Mouse (Mus musculus): ENCODE data around the gene Fam122a. TPM values are rescaled to one million over a fixed set of nuclear protein-coding genes. Genes with fewer than 3 reads are reported as not detected.
A peak's percentile ranks its signal among the peaks of the same experiment; 100 is the strongest.

Fam122a gene
- total RNA-seq (2022) = 10 to 100 TPM; 22.1 to 33.4 (median 28.1) TPM

DNA sequence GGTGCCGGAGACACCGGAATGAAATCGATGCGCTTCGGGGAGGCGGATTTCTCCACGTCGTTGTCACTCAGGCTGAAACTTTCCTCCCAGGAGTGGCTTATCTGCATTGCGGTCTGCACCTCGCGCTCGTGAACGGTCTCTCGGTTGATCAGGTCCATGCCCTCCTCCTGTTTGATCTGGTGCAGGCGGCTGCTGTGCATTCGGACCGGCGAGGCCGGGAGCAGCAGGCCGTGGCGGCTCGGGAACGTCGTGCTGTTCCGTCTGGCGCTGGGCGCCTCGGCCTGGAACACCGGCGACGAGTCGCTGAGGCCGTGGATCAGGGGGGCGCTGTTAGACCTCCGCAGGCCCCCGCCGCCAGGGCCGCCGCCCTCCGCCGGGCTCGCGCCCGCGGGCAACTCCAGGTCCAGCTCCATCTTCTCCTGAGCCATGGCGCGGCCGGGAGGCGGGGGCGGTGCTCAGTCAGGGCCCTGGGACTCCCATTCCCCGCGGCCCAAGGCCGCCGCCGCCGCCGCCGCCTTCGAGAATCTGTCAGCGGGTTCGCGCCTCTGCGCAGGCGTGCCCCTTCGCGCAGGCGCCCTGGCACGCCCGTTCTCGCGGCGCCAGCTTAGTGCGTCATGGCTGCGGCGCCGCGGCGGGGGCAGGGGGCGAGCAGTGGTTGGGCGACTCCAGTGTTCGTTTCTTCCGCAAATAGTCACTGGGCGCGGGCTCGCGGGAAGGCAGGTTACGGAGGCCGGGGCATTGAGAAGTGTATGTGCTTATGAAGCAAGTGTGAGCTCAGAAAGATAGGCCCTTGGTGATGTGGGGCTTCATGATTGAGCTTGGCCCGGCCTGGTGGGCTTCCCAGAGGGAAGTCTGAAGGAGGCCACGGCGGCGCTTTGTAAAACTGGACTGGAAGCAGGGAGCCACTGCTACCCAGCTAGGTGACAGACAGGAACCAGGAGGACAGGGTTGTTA is at the start of gene Fam122a:
Gene Fam122a (minus strand): TSS at position 428 of the 954 bp plus-strand sequence.
- DNase-seq (ENCODE audit: low spot score in 2 of 2) = peak; percentile 78 to 85

DNA sequence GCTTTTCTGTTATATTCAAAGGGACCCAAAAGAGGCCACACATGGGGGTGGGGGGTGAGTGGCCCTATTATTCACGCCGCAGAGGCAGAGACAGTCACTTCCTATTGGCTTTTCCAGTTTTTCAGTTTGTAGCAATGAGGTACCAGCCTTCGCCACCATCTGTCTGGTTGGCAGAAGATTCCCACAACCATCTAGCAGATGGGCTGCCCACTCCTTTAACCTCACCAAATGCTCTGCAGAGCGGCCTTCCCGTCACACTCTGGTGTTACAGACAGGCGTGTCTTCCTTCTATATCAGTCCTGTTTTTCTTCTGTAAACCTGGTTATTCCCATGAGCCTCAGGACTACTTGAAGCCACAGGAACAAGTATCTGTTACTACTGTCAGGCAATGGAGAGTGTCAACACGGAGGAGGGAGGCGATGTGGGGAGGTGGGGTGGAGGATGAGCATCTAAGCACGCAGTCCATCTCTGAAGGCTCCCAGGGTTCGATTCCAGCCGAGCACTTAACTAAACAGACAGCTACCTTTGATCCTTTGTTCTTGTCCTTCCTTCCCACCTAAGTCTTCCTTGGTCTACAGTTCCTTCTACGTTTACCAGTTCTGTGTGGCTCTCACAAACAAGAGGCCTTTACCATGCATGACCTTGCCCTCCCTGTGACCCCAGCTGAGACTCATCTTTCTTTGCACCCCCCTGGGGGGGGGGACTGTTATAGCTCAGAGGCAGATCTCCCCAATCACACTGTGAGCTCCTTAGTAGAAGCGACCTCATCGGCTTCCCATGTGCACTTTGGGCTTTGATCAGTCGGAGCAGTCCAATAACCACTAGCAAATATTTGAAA is 46.5 kb upstream of the Fam122a start:
- no peak for DNase-seq (ENCODE audit: low spot score in 2 of 2)

DNA sequence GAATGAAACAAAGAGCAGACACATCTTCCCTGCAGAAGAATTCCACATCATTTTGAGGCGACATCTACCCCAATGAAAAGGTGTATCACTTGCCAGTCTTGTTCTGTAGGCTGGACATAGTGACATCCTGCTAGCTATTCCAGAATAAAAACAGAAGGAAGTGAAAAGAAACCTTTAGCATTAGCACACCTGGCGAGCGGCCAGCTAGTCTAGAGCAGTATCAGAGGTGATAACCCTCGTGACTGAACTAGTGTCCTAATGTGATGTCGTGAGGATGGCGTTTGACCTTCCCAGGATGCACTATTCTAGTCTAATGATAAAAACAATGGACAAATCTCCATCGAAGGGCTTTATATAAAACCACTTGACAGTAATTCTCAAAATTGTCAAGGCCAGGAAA is 44.8 kb upstream of the Fam122a start:
- DNase-seq (ENCODE audit: low spot score in 2 of 2) = no peak

DNA sequence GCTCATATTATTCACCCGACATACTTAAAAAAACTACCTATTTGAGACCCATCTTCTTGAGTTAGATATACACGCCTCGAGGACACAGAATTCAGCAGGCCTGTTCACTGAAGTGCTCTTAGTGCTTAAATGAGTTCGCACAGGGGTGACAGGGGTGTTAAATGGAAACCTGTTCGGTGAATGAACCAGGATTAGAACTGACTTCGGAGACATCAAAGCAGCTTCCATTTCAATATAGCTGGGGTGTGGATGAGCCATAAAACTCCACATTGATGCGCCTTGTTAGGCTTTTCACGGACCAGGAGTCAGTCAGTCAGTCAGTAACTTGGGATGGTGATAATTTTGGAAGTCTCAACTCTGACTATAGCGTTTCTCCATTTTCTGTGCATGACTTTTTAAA is 44.0 kb upstream of the Fam122a start:
- no peak for DNase-seq (ENCODE audit: low spot score in 2 of 2)

DNA sequence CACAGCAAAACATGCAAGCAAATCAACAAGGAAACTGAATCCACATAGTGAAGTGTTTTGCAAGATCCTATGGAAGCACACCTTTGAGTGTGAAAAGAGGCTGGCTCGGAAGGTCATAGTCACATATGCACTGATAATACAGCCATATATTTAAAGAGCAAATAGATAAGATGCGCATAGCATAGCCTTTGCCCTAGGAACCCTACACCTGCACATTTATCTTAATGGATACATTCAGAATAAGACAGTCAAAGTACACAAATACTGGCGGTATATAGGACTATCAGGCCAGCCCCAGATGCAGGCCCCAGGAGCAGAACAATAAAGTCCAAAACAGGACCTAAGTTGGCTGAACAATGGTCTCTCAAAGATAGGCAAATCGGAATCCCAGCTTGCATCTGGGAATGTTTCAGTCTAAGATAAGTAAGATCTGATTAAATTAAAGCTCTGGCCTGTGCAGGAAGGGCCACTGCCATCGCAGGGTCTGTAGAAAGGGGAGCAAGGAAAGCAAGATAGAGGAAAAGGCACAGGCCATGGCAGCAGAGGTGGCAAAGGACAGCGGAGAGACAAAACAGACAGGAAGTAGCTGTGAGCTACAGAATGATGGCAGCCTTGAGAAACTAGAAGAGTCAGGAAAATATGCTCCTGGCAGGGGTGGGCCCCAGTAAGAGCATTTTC is 42.7 kb upstream of the Fam122a start:
- DNase-seq (ENCODE audit: low spot score in 2 of 2) = no peak

DNA sequence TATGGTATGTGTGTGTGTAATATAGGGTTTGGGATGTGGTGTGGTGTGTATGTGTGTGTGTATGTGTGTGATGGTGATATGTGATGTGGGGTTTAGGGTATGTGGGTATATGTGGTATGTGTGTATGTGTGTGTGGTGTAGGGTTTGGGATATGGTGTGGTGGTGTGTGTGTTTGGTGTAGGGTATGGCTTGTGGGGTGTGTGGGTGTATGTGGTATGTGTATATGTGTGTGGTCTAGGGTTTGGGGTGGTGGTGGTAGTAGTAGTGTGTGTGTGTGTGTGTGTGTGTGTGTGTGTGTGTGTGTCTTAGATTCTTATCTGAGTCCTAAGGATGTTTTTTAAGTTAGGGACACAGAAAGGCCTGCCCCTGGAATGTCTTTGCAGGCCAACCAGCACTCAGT is 41.2 kb upstream of the Fam122a start:
- no peak for DNase-seq (ENCODE audit: low spot score in 2 of 2)

DNA sequence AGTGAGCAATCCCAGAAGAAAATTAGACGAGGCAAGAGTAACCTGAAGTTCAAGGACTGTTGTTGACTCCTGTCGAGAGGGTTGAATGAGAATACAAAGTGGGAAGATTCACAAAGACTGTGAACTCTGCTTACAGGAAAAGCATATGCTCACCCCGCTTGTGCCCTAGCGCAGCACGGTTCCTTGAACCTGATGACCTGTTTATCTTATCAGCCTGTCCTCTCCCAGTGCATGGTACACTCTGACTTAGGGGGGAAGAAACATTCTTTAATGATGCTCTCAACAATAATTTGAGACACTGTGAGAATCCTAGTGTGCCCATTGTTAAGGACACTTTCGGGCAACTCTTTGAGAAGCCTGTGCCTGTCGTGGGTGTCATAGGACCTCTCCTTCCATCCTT is 39.9 kb upstream of the Fam122a start:
- DNase-seq (ENCODE audit: low spot score in 2 of 2) = no peak

DNA sequence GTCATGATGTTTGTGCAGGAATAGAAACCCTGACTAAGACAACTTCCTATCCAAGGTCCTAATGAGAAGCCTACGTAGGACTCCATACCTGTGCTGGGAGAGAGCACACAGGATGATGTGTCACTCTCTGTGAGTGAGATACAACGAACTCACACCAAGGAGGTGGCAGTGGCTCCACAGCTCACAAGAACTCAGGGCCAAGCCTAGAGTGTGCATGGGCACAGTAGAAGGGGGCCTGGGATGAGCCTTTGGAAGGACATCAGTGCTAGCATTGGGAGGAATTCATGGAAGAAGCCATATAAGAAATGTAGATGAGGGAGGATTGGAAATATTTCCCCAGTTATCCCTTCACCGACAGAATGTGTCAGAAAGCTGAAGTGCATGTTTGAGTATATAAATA is 38.8 kb upstream of the Fam122a start:
- DNase-seq (ENCODE audit: low spot score in 2 of 2) = no peak

DNA sequence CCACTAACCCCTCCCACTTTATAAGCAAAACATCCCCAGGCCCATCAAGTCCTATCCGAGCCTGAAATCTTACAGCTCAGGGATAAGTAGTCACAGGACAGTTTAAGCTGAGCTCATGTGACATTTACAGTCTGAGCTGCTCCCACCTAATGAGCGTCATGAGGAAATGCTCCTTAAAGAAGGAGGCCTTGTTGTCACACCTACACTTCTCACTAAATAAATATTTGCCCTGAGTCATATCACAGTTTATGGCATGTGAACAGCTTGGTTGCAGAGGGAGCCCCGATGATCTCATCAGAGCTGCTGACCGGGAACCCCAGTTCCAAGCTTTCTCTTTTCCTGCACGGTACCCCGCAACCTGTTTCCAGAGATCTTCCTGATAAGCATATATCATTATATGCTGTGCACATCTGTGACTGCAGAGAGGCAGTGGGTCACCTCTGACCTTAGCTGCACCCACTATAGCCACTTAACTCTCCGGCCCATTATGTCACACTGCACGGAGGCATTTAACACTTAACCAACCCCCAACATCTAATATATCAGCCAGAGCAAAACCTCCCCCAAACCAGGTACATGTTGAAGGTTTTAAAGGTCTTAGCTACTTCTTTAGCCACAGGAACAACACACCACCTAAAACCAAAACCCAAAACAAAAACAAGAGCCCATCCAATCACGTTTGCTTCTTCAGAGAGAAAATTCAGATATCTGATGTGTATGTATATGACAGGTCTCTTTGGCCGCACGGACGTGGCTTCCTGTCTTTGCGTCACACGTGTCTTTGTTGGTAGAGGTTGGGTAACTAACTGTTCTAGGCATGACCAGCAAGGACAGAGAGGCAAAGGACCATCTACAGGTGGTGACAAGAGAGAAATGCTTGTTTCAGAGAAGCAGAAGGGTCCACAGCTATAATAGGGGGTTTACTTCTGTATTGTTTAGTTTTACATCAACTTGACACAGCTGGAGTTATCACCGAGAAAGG is 37.8 kb upstream of the Fam122a start:
- no peak for DNase-seq (ENCODE audit: low spot score in 2 of 2)

DNA sequence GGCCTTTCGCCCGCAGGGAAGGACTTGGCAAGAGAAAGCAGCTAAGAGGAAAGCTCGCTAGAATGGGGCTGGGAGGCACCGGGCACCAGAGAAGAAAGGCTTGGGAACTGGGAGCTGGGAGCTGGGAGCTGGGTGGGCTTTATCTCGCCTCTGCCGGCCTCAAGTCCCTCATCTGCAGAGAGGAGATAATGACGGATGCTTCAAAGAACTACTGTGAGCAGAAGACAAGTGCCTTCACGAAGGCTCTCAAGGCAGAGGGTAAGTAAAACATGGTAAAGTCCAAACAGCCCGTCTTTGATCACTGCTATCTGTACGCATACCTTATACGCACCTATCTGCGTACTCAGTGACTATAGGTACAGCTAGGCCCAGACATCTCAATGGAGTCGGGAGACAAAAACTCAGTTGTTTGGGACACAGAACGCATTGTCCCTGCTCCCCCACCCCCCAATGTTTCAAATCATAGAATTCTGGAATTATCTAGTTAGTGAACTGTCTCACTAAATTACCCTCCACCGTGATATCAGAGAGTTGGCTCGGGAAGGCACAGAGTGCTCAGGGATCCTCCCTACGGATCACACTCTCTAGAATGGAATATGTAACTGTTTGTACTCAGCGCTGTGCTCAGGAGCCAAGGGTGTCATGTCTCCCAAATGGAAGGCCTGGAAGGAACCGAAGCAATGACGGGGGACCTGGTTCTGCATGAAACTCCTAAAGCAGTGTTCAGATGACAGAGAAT is 36.1 kb upstream of the Fam122a start:
- DNase-seq (ENCODE audit: low spot score in 2 of 2) = no peak

DNA sequence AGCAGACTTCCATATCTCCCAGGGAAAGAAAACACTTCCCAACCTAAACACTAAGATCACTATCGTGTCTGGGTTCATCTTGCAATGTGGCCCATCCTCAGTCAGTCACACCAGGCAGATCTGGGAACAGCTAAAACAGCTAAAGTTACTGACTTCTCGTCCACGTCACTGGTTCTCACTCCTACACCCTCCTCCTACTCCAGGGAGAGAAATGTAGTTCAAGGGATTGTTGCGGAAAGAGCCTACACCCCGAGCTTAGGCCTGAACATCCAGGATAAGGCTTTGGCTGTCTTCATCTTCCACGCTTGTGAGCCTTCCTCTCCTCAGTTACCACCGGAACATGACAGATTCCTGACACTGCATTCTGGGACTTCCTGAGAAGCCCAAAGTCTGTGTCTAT is 34.8 kb upstream of the Fam122a start:
- no peak for DNase-seq (ENCODE audit: low spot score in 2 of 2)

DNA sequence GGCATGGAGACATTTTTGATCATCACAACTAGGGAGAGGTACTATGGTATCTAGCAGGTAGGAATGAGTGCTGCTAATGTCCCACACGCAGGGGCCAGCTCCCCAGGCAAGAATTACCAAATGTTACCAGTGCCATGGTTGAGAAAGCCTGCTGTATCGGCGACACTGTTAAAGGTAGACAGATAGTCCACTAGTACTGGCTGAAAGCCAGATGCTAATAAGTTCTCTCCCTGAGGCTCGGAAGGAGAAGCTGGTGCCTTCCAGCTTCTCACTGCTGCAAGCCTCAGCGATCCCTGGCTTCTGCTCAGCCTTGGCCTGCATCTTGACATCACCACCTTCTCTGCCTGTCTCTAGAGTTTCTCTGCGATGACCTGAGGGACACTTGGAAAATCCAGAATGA is 32.2 kb upstream of the Fam122a start:
- no peak for DNase-seq (ENCODE audit: low spot score in 2 of 2)

DNA sequence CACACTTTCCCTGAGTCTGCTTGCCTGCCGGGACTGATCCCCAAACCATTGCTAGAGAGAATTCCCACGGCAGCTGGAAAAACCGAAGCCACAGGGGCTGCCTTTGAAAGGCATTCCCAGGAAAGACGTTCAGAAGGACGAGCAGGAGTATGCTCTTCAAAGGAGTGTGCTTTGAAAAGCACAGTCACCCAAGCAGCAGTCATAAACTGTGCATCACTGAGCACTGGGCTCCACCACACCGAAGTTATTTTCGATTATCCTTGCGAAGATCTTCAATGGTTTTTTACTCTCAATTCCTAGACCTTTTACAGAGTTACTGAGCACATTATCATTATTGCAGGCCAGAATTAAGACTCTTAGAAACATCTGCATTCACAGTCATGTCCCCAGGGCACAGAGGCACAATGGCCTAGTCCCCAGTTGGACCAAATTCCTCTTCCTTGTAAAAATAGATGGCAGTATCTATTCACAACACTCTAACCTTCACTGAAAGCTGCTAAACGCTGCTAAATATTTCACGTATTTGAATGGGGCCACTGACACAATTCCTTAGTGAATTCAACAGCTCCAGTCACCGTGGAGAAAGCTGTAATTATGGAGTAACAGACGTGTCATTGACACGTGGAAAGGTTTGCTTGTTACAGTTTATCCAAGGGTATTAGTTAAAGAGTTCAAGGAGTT is 31.1 kb upstream of the Fam122a start:
- DNase-seq (ENCODE audit: low spot score in 2 of 2) = no peak

DNA sequence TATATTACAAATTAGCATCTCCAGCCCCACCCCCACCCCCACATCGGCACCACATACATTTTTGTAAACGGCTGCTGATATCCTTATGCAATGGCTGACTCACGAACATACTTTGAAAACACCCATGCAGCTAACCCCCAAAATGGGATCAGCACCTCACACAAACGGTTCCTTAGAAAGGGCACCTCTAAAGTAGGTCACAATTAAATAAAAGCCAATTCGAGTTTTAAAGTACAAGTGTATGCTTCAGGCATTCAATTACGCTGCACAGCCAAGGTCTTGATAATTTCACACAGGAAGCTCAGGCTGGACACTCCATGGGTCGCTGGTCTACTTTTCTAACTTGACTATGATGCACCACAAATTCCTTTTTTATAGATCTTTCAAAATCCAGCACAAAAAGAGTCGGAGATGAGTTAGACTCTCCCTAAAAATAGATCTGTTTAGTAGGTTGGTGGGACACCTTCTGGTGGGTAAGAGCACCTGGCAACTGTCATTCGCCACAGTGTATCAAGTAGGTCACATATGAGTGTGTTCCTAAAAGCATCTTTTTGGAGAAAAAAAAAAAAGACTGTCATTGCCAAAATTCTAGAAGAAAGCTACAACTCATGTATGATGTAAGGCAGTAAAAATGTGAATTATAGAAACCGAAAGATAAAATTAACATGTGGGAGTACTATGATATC is 25.7 kb upstream of the Fam122a start:
- no peak for DNase-seq (ENCODE audit: low spot score in 2 of 2)

DNA sequence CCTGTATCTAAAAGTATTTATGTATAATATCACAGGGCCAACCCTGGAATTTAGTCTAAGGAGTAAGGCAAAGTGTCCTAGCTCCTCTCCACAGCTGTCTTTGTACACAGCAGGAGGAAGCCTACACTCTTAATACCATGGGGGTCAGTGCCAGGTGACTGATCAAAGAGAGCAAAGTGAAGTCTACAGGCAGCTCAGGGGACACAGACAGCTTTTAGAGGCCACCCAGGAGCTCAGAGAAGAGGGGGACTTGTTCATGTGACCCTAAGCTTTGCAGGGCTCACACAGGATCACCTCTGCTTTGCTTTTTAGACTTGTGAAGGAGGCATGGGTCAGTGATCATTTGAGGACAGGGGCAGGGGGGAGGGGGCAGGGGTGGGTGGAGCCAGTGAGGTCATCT is 24.4 kb upstream of the Fam122a start:
- no peak for DNase-seq (ENCODE audit: low spot score in 2 of 2)

DNA sequence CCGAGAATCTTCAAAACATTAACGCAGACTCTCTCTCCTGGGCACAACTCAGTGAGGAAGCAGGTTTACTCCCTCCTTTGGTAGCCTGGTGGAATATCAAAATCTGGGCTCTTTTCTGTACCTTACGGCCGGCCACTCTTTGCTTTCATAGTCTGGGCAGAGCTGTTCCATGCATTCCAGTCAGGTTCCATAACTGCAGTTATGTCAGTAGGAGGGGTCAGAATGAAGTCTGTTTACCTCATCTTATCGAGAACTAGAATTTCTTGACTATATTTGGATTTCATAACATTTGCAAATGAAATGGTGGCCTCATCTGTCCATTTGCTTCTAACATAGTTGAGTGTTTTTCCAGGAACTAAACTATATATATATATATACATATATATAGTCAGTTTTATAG is 23.3 kb upstream of the Fam122a start:
- DNase-seq (ENCODE audit: low spot score in 2 of 2) = no peak

DNA sequence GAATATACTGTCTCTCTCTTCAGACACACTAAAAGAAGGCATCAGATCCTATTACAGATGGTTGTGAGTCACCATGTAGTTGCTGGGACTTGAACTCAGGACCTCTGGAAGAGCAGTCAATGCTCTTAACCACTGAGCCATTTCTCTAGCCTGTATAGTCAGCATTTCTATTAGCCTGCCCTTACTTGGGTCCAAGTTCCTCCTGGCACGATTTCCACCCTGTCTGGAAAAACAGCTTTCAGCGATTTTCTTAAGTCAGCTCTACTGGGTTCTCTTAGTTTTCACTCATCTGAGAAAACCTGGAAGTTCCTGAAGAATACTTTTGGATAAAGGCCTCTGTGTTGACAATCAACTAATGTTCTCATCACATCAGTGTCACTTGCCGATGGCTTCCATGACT is 22.1 kb upstream of the Fam122a start:
- no peak for DNase-seq (ENCODE audit: low spot score in 2 of 2)

DNA sequence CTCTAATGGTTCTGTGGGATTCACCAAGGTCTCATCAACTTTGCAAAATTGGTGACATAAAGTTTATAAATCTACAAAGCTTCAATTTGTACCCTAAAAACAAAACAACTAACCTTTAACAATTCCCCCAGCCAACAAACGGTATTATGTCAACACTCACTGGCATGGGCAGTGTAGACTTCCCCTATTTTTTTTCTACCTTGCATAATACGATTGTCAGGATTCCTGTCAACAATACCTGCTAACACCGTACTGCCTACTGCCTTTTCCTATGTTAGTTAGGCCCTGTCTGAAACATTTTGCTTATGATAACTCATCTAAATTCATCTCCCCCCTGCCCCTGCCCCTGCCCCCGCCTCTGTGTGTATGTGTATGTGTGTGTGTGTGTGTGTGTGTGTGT is 16.7 kb upstream of the Fam122a start:
- no peak for DNase-seq (ENCODE audit: low spot score in 2 of 2)

DNA sequence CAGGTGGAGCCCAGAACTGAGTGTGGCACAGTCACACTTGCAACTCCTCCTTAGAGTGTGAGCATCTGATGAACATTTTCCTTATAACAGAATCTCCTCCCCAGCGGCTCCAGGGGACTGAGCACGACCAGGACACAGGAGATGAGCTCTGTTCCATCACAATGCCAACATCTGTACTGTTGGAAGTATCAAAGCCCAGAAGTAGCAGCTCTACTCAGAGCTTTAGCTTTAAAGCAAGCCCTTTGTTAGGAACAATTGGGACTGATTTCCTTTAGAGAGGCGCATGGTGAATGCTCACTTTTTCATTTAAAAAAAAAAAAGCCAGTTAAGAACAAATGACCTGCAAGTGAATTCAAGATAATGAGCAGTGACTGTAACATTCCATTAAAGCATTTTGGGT is 14.7 kb upstream of the Fam122a start:
- DNase-seq (ENCODE audit: low spot score in 2 of 2) = no peak

Measured in gastrocnemius, adult 8-10 months (tissue).